Mouse (Mus musculus) fat pad, adult 2 months (tissue): ENCODE data around the gene Olfr77.

Experiments
- DNase-seq: peaks from one replicate; pipeline ENCODE4 v3.0.0-alpha.2; 2011; ENCODE audit warnings: low read depth, low spot score; ENCODE audit errors: extremely low read depth

Gene Olfr77

GRCm38 (mm10) chr9:19916565-19916964, at the start of gene Olfr77:
Gene Olfr77, plus strand, starts transcription at chr9:19916865.
- no peak for DNase-seq

GRCm38 (mm10) chr9:19887904-19888303, 28.8 kb upstream of the Olfr77 start, which contains the start of gene Olfr862:
Gene Olfr862, minus strand, starts transcription at chr9:19888004.
- no peak for DNase-seq

GRCm38 (mm10) chr9:19911170-19911569, 5.5 kb upstream of the Olfr77 start:
- DNase-seq: no peak
